Mouse (Mus musculus) activated CD4-positive, CD25-positive, alpha-beta regulatory T cell, adult 4 months (primary cell): ENCODE measurements around the gene Fbxw4. TPM values are rescaled to one million over a fixed set of nuclear protein-coding genes. Genes with fewer than 3 reads are reported as not detected.

ENCODE experiments used
- ATAC-seq: one replicate; pipeline ENCODE4 v1.8.0; 2017
- polyA plus RNA-seq, 2 experiments: library from polyadenylated mRNA; unstranded; fragments of 100-300 nt; shearing (Covaris generic); gene quantifications; one replicate each; pipeline ENCODE4 v1.2.1; 2017

The Fbxw4 gene
- polyA plus RNA-seq, 2 experiments from 2014 or later = 10.1 to 16.2 TPM

GRCm38 (mm10) chr19:45535214-45535735 is 124.8 kb downstream of the Fbxw4 start:
- ATAC-seq = no peak

- ATAC-seq = no peak
These were observed 126.5 kb downstream of the Fbxw4 start for GRCm38 (mm10) chr19:45533617-45534016.

GRCm38 (mm10) chr19:45531554-45531953 is 128.6 kb downstream of the Fbxw4 start:
- no peak for ATAC-seq

- no peak for ATAC-seq
These were observed 129.7 kb downstream of the Fbxw4 start for GRCm38 (mm10) chr19:45530200-45530995.

GRCm38 (mm10) chr19:45529294-45529693 is 130.8 kb downstream of the Fbxw4 start:
- no peak for ATAC-seq

Other genes with a start within 250 kb of the Fbxw4 start
- 10 to 100 TPM; 16.2 to 31.6 TPM for gene Poll, start 99.8 kb downstream of the Fbxw4 start, polyA plus RNA-seq
- 10 to 100 TPM; 65.5 to 69.1 TPM for gene Gm17018, start 99.7 kb downstream of the Fbxw4 start, polyA plus RNA-seq
- not detected for gene Fgf8, start 82.6 kb upstream of the Fbxw4 start, polyA plus RNA-seq
- gene Npm3, start 89.3 kb upstream of the Fbxw4 start, polyA plus RNA-seq = 10 to 100 TPM; 26.7 to 70.7 TPM
- gene Mgea5, start 123.5 kb upstream of the Fbxw4 start, polyA plus RNA-seq = 100 to 1,000 TPM; 146 to 151 TPM
- gene Kcnip2, start 155.7 kb upstream of the Fbxw4 start, polyA plus RNA-seq = 1 to 10 TPM; 8.1 to 9.3 TPM